Mouse (Mus musculus) liver, postnatal 0 days (tissue): ENCODE data around the gene Tmem109.

ENCODE experiments used
- CTCF ChIP-seq: sonication (generic); IDR thresholded peaks from 2 replicates; pipeline ENCODE4 v1.5.1; 2016; ENCODE audit warnings: antibody characterized with exemption, low read depth
- EP300 ChIP-seq: IDR thresholded peaks from 2 replicates; pipeline ENCODE4 v1.6.1; 2016; ENCODE audit warnings: antibody characterized with exemption, low read depth, mild to moderate bottlenecking

DNA sequence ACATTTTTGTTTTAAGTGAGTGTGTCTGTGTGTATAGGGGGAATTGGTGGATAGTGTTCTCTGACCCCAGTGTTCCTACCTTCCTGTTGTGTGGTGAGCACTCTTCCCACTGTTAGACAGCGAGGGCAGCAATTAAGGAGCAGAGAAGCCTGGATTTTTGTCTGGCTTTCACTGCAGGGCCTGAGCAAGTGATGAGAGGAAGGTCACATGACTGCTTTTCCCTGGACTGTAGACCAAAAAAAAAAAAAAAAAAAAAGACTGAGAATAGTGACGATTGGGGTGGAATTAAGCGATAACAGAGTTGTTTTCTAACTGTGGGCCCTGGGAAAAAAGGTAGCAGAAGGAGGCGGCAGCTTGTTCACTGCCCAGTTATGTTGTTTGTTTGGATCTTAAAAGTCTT lies 44.9 kb upstream of the Tmem109 start:
- no peak for TF ChIP-seq EP300
- TF ChIP-seq CTCF: no peak
